Mouse (Mus musculus): ENCODE data around the gene C1galt1c1.

GRCm38 (mm10) chrX:38656206-38656883 is 21.5 kb upstream of the C1galt1c1 start:
- TF ChIP-seq CTCF (IDR thresholded peaks at IDR 0.05; ENCODE audit: low read depth, low read length) = no peak
- no peak for TF ChIP-seq POLR2A (IDR thresholded peaks at IDR 0.05; ENCODE audit: borderline replicate concordance, low read depth, low read length)
